Mouse (Mus musculus) adrenal gland, postnatal 10 days (tissue): Measurements from ENCODE around the gene Sumf1. TPM values are rescaled to one million over a fixed set of nuclear protein-coding genes. Genes with fewer than 3 reads are reported as not detected.

Source experiments
- DNase-seq: peaks from one replicate; pipeline ENCODE4 v3.0.0; 2021; ENCODE audit warnings: mixed read lengths
- total RNA-seq, 2 experiments: library from RNA; stranded (reverse); gene quantifications; 2 replicates each; pipeline ENCODE4 v1.2.3; 2021

The Sumf1 gene
- total RNA-seq, 2 experiments from 2014 or later = 25.9 to 27.6 TPM

DNA sequence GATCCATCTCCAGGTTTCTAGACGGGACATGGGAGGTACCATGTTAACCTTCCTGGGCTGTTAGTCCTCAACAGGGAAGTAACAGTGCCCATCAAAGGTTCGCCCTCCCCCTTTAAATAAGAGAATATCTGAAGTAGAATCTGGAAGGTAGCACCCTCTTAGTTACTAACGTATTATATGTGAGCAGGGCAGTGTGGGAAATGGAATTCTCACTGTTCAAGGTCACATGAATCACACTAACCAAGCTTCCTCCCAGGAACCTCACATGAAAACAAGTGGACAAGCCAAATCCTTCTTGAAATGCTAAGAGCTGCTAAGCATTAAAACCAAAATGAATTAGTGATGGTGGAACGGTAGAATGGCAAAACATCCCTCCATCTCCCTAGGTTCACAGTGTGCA, 38.7 kb downstream of the Sumf1 start:
- DNase-seq = no peak

DNA sequence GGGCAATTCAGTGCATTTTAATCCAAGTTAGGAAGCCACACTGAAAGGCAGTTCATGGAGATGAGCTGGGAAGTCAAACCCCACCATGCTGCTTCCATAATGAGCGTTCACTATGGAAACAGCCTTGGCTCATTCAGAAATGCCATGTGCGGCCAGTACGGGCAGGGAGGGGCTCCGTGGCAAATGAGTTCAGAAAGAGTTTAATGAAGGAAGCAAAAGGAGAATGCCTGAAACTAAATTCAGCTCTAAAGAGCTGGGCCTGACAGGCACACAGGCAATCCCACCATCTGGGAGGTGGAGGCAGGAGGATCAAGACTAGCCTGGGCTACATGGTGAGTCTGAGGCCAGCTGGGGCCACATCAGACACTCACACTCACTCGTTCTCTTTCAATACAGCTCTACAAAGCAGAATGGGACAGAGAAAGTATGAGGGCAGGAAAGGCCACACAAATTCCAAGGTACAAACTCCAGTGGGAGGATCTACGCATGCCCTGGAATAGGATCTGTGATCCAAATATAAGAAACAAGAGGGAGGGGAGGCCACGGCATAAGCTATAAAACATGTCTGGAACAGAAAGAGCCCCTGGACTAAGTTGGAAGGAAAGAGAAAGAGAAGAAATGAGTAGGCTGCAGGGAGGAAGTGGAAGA, 39.3 kb downstream of the Sumf1 start:
- peak; percentile 18 for DNase-seq

DNA sequence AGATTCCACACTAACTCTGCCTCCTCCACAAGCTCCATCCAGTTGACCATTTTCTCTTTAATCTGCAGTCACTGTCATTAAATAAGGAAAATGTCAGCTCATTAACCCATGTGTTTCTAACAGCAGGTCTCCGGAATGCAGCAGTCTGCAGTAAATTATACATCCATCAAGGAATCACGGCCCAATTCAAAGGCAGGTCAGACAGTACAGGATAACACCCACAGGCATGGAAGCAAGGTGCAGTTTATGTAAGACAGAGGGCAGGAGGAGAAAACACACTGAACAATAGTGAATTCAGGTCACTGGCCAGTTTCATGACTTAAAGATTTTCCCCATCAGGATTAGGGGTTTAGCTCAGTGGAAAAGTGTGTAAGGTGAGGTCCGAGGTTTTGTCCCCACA, 40.1 kb downstream of the Sumf1 start:
- DNase-seq = no peak

DNA sequence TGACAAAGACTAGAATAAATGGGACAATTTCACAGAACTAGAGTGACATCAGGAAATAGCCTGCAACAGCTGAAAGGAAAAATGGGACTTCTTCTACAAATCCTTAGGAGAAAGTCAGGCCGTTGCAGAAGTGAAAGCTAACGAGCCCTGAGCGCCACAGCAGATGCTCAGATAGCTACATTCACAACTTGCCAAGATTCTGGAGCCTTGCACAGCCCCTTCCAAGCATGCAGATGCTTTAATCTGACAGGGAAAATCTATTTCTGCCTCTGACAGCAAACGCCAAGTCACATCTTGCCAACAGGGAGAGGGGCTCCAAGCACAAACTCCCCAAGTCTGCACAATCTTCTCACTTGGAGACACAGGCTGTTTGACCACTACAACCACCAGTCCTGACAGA, 42.6 kb downstream of the Sumf1 start:
- no peak for DNase-seq

- no peak for DNase-seq
These were observed 44.5 kb downstream of the Sumf1 start for GRCm38 (mm10) chr6:108140722-108141490.

- DNase-seq = peak; percentile 28
These were observed 48.4 kb downstream of the Sumf1 start for GRCm38 (mm10) chr6:108137031-108137430.

DNA sequence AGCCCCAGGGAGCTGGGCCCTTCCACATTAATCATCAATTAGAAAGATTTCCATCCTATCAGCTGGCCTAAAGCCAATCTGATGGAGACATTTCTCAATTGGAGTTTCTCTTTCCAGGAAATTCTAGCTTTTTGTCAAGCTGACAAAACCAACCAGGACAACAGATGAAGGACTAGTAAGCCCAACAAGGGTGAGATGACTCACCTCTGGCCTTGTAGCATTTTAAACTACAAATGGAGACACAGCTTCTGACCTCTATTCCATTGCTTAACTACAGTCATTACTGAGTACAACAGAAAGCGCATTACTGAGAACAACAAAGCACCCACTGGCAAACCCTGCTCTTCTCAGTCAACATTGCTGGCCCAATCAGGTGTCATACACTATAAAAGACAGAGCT, 49.1 kb downstream of the Sumf1 start:
- peak; percentile 37 for DNase-seq

DNA sequence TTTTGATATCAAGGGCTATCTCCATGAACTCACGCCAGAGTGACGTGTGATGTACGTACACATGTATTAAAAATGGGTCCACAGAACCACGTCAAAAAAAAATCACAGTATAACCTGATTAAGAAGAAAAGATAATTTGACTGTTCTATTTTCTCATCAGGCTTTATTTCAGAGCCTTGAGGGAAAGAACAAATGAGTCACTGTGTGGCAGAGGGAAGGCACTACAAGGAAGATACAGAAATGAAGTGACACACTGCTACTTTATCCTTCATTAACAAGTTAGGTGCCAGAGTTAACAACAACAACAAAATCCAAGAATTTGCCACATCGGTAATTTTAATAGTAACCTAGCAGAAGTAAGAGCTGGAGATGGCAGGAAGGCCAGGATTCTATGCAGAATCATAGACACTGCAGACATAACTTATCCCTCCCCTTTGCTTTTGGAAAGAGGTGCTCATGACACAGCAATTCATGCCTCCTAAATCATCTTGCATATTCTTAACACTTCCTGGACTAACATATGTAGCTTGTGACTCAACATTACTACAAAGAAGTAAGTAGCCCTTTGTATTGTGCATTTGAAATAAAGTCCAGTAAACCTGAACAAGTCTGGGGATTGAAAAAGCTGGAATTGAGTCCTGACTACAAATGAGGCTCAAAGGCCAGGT, 53.0 kb downstream of the Sumf1 start:
- DNase-seq = no peak

- DNase-seq = no peak
These were observed 54.7 kb downstream of the Sumf1 start for GRCm38 (mm10) chr6:108130718-108131117.

- DNase-seq = peak; percentile 62
These were observed 58.8 kb downstream of the Sumf1 start for GRCm38 (mm10) chr6:108126631-108127030.

- no peak for DNase-seq
These were observed 59.9 kb downstream of the Sumf1 start for GRCm38 (mm10) chr6:108125474-108125873.

GRCm38 (mm10) chr6:108117881-108118280, 67.5 kb downstream of the Sumf1 start:
- no peak for DNase-seq

GRCm38 (mm10) chr6:108114971-108115370, 70.4 kb downstream of the Sumf1 start:
- DNase-seq = no peak

GRCm38 (mm10) chr6:108111693-108112092, 73.7 kb downstream of the Sumf1 start:
- no peak for DNase-seq

- no peak for DNase-seq
These were observed 75.0 kb downstream of the Sumf1 start for GRCm38 (mm10) chr6:108110336-108110735.

DNA sequence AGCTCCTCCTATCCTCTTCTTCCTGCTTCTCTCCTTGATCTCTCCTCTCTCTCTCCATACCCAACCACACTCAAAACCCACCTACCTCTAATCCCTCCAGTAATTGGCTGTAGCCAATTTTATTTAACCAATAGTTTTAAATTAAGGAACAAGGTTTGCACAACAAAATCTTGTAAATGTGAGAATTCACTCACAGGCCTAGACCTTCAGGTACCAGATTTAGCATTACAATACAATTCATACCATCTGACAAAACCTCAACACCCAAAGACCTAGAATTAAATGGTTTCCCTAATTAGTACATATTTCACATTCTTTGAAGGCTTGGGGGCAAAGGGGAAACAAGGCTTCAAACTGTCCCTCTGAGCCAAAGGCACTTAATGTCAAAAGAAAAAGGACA, 78.0 kb downstream of the Sumf1 start:
- DNase-seq = no peak

DNA sequence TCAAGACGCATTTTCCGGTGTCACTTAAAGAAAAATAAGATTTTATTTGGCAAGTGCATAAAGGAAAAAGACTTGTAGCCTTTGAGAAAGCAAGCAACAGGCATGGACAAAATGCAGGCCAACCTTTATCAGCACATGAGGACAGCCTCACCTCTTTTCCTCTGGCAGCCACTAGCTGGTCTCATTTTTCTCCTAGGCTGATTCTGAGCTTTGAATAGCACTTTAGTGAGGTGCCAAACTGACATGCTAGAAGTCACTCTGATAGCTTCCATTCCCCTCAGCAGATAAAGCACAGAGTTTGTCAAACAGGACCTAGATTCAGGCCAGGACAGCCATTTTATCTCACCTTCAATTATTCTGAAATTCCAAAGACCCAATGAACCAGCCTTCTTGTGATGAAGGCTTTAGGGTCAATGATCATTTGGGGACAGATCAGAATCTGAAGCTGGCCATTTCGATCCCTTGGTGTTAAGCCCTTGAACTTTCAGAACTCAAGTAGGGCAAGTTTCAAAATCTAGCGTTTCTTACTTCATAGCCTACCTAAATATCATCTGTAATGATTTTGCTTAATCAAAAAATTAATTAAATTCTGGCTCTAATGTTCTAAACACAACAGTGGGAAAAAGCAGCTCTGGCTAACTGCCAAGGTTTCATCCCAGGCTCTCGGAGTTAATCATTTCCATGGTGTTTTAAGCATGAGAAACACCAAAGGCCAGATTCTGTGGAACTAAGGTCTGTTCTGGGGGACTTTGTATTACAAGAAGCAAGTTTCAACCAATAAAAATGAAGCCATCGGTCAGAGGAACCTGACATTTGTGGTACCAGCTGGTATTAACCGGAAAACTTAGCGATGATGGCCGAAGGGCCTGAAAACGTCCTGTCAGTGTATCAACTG, 83.2 kb downstream of the Sumf1 start:
- DNase-seq = peak; percentile 15

- DNase-seq = no peak
These were observed 86.5 kb downstream of the Sumf1 start for GRCm38 (mm10) chr6:108098846-108099217.

DNA sequence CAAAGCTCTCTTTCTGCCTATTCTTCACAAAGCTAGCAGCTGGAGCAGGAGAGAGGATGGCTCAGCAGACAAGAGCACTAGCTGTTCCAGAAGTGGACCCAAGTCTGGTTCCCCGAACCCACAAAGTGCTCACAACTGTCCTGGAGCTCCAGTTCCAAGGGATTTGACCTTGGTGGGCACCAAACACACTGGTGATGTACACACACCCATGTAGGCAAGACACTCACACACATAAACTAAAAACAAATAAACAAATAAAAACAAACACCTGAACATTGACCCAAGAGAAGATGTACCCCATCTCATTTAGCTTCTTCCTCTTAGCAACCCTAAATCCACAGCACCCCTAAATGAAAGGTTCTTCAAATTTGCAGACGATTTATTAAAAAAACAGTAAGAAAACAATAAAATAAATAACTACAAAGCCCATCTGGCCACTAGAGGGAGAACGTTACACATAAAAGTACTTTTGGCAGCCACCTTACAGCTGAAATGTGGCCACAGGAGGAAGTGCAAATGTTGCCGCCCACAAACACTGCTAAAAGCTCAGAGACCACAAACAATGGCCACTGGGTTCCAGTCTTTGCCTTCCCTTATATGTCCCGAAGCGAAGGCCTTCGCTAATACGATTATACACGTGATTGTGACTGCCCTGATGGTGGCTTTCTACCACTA, 87.1 kb downstream of the Sumf1 start:
- peak; percentile 71 for DNase-seq

DNA sequence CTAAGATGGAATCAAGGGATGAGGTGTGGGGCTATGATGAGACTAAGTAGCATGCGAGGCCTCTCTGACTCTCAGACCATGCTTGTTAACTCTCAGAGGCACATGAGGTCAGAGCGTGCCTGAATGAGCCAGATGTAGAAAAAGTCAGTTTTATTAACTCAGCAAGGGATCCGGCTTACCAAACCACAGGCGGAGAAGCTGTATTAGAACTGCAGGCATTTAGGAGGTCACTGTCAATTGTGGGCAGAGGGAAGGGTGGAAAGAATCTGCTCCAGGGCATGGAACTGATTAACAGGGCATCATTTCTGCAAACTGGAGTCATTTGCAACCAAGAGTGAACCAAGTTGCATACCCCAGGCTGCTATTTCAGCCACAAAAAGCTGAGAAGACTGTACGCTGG, 89.9 kb downstream of the Sumf1 start:
- DNase-seq = no peak

- DNase-seq = no peak
These were observed 91.9 kb downstream of the Sumf1 start for GRCm38 (mm10) chr6:108093449-108093848.

GRCm38 (mm10) chr6:108092646-108093045, 92.7 kb downstream of the Sumf1 start:
- no peak for DNase-seq
